Mouse (Mus musculus) kidney, embryonic 16.5 days (tissue): Measurements from ENCODE around the gene Lmntd2. TPM values are rescaled to one million over a fixed set of nuclear protein-coding genes. Genes with fewer than 3 reads are reported as not detected.

Source experiments
- ATAC-seq: fragments of 200-750 bp; cut with Nextera tagmentation; 2 replicates; pipeline ENCODE4 v1.8.0; 2017; ENCODE audit warnings: moderate TSS enrichment; ENCODE audit not compliant: low FRiP score, low TSS enrichment
- H3K27ac ChIP-seq: fragments of 300-500 bp; sonication (generic); 2 replicates; pipeline ENCODE4 v1.5.1; 2014; ENCODE audit warnings: low read length
- H3K27me3 ChIP-seq: fragments of 300-500 bp; sonication (generic); 2 replicates; pipeline ENCODE4 v1.6.1; 2014; ENCODE audit warnings: low read length, control low read depth, mixed read lengths; ENCODE audit not compliant: insufficient read depth
- H3K36me3 ChIP-seq: fragments of 300-500 bp; sonication (generic); 2 replicates; pipeline ENCODE4 v1.6.1; 2014; ENCODE audit warnings: low read length, control low read depth, mixed read lengths; ENCODE audit not compliant: insufficient read depth
- H3K4me1 ChIP-seq: fragments of 300-500 bp; sonication (generic); 2 replicates; pipeline ENCODE4 v1.6.1; 2014; ENCODE audit warnings: low read length, control low read depth, mixed read lengths; ENCODE audit not compliant: insufficient read depth
- H3K4me2 ChIP-seq: fragments of 300-500 bp; sonication (generic); replicated peaks from 2 replicates; pipeline ENCODE4 v1.6.1; 2014; ENCODE audit warnings: low read depth, low read length
- H3K4me3 ChIP-seq: fragments of 300-500 bp; sonication (generic); 2 replicates; pipeline ENCODE4 v1.5.1; 2014; ENCODE audit warnings: mild to moderate bottlenecking, low read length
- H3K9ac ChIP-seq: fragments of 300-500 bp; sonication (generic); replicated peaks from 2 replicates; pipeline ENCODE4 v1.6.1; 2014; ENCODE audit warnings: low read length
- H3K9me3 ChIP-seq: fragments of 300-500 bp; sonication (generic); 2 replicates; pipeline ENCODE4 v1.6.1; 2016; ENCODE audit warnings: low read length, control low read depth
- WGBS: fragments of 180-500 bp; shearing (Covaris S2); extraction: QIAGEN DNeasy Blood & Tissue Kit; methylation state at CpG from one replicate; pipeline ENCODE4 v1.1.7; 2014; 5-methylcytosine and 5-hydroxymethylcytosine counted together
- polyA plus RNA-seq: library from polyadenylated mRNA; unstranded; fragments of >200 nt; fragmentation: Nextera tagmentation; extraction: Ambion mirVana; gene quantifications from 2 replicates; pipeline ENCODE4 v1.2.1, GENCODE M21; 2015

Gene Lmntd2
- polyA plus RNA-seq, 1 experiment from 2014 or later, result 3.9 TPM

- H3K9ac ChIP-seq, result peak overlapping the region; percentile 82
- no peak for ATAC-seq
- 74% methylated on average over 5 of the region's 5 CpGs for WGBS
These were observed 40.5 kb downstream of the Lmntd2 start for GRCm38 (mm10) chr7:141173323-141173850.

GRCm38 (mm10) chr7:141172116-141173006 lies 41.5 kb downstream of the Lmntd2 start, which contains the start of gene Rnh1:
Gene Rnh1, minus strand, starts transcription at chr7:141172857.
- Histone ChIP-seq H3K27me3 (no peaks in the 10 kb centered on the region), H3K9ac (peak within 1 kb of the TSS; percentile 82), H3K4me2 (peak within 1 kb of the TSS; percentile 76), H3K4me3 (peak within 1 kb of the TSS; percentile 66), H3K9me3 (no peaks in the 10 kb centered on the region; the same call in 1 of the 2 replicates), H3K4me1 (peaks cover 24% of the 10 kb centered on the region), H3K27ac (peak within 1 kb of the TSS; percentile 98), H3K36me3 (no peaks in the 10 kb centered on the region)
- peak; percentile 95 for ATAC-seq
- WGBS, result 3% methylated on average over 55 of the region's 55 CpGs

More at GRCm38 (mm10) chr7:141173323-141173850, 40.5 kb downstream of the Lmntd2 start:
- Histone ChIP-seq H3K4me1 (peaks cover 16% of the 10 kb centered on the region), H3K4me2 (peak overlapping the region; percentile 76), H3K9me3 (no peaks in the 10 kb centered on the region; the same call in 1 of the 2 replicates), H3K36me3 (no peaks in the 10 kb centered on the region), H3K4me3 (peak overlapping the region; percentile 66), H3K27me3 (no peaks in the 10 kb centered on the region), H3K27ac (peak overlapping the region; percentile 98)

DNA sequence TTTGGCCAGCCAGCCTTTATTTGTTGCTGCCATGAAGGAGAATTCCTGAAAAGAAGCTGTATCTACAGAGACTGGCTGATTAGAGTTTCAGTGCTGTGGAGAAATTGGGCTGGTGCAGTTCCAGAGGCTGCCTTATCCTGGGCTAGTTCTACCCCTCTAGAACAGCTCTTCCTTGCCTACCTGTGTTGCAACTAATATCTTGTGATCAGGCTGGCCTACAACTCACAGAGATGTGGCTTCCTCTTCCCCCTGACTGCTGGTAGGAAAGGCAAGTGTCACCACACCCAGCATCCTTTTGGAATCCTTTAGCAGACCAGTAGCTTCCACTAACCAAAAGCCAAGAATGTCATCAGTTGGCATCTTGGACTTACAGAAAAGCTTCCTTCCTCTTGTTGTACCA lies 44.0 kb downstream of the Lmntd2 start:
- Histone ChIP-seq H3K9ac (no peak overlapping the region), H3K36me3 (peaks cover 10% of the 10 kb centered on the region; the same call in 1 of the 2 replicates), H3K27ac (no peak overlapping the region), H3K4me2 (no peak overlapping the region), H3K4me1 (peaks cover 25% of the 10 kb centered on the region), H3K27me3 (no peaks in the 10 kb centered on the region), H3K4me3 (no peak overlapping the region), H3K9me3 (no peaks in the 10 kb centered on the region; the same call in 1 of the 2 replicates)
- no peak for ATAC-seq

DNA sequence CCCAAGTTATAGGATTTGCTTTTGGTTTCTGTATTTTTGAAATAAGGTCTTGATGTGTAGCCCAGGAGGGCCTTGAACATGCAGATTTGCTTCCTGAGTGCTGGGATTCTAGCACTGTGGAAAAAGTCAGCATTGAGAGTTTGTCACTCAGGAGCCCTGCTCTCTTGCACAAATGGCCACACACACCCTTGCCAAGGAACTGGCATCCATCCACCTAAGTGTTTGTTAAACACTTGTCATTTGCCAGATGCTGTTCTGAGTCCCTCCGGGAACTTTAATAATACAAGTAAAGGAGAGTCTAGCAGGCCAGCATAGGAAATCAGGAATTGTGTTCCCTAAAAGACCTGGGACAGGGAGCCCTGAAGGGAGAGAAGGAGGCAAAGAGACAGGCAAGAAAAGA lies 44.6 kb downstream of the Lmntd2 start:
- Histone ChIP-seq H3K9me3 (no peaks in the 10 kb centered on the region; the same call in 1 of the 2 replicates), H3K4me1 (peaks cover 25% of the 10 kb centered on the region), H3K27me3 (no peaks in the 10 kb centered on the region), H3K4me2 (no peak overlapping the region; the same call in 1 of the 2 replicates), H3K4me3 (no peak overlapping the region), H3K27ac (peak overlapping the region; percentile 78; the same call in 1 of the 2 replicates), H3K9ac (peak overlapping the region; percentile 73), H3K36me3 (peaks cover 15% of the 10 kb centered on the region)
- ATAC-seq, result no peak
- WGBS, result 68% methylated on average over 1 of the region's 1 CpGs

GRCm38 (mm10) chr7:141168518-141168953 lies 45.3 kb downstream of the Lmntd2 start:
- Histone ChIP-seq H3K27me3 (no peaks in the 10 kb centered on the region), H3K4me3 (peak overlapping the region; percentile 75), H3K4me2 (peak overlapping the region; percentile 68), H3K36me3 (peaks cover 23% of the 10 kb centered on the region), H3K27ac (peak overlapping the region; percentile 78), H3K4me1 (peaks cover 24% of the 10 kb centered on the region), H3K9me3 (no peaks in the 10 kb centered on the region), H3K9ac (peak overlapping the region; percentile 73)
- peak; percentile 68 for ATAC-seq
- WGBS, result under 1% methylated on average over 22 of the region's 22 CpGs

DNA sequence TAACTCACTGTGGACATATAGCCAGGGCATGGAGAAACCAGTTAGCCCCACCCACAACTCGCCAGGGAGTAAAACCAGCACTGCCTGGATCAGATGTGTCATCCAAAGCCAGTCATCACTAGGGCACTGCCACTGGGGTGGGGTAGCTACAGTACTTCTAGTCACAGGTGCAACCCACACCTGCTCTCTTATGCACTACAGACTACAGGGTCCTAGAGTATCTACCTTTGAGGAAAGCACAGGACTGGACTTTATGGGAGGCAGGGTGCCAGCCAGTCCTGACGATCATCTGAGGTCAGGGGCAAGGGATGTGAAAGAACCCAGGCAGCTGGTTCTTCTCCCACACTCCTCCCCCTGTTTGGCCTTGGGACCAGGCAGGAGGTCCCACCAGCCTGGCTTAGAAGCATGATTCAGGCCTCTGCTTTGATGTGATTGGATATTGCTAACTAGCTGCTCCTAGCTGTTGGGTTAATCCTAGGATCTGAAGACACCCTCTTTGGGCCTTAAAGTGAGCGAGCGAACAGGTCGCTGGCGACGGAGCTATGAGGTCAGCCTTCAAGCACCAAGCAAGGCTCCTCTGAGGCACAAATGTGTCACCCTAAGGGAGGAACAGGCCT lies 45.9 kb downstream of the Lmntd2 start:
- ATAC-seq, result peak; percentile 1; the same call in 1 of the 2 replicates
- WGBS, result 14% methylated on average over 7 of the region's 7 CpGs
- H3K9ac ChIP-seq, result peak overlapping the region; percentile 73
- H3K4me1 ChIP-seq, result peaks cover 19% of the 10 kb centered on the region
- H3K27ac ChIP-seq, result peak overlapping the region; percentile 78
- peaks cover 28% of the 10 kb centered on the region for H3K36me3 ChIP-seq
- peak overlapping the region; percentile 68 for H3K4me2 ChIP-seq
- H3K9me3 ChIP-seq, result no peaks in the 10 kb centered on the region
- no peaks in the 10 kb centered on the region for H3K27me3 ChIP-seq
- H3K4me3 ChIP-seq, result peak overlapping the region; percentile 75

DNA sequence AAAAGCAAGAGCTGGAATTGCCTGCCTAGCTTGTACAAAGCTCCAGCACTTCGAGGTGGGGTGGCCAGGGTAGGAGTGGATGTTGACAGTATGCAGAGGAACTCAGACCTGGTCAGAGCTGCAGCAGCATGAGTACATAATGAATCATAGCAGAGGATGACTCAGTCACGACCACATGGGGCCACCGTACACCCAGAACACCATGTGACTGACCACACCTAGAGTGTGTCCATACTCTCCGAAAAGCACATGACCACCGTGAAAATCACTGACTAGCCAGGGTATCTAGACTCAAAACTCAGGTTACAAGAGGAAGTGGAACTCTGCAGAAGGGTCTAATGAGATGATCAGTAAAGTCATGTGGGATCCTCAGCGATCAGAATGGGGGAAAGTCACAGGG lies 49.0 kb downstream of the Lmntd2 start:
- peaks cover 59% of the 10 kb centered on the region for H3K36me3 ChIP-seq
- WGBS, result 86% methylated on average over 6 of the region's 6 CpGs
- H3K9me3 ChIP-seq, result no peaks in the 10 kb centered on the region
- H3K4me3 ChIP-seq, result no peak overlapping the region
- peaks cover 17% of the 10 kb centered on the region for H3K4me1 ChIP-seq
- no peak overlapping the region for H3K9ac ChIP-seq
- H3K27me3 ChIP-seq, result no peaks in the 10 kb centered on the region
- no peak overlapping the region for H3K27ac ChIP-seq
- H3K4me2 ChIP-seq, result no peak overlapping the region
- no peak for ATAC-seq

DNA sequence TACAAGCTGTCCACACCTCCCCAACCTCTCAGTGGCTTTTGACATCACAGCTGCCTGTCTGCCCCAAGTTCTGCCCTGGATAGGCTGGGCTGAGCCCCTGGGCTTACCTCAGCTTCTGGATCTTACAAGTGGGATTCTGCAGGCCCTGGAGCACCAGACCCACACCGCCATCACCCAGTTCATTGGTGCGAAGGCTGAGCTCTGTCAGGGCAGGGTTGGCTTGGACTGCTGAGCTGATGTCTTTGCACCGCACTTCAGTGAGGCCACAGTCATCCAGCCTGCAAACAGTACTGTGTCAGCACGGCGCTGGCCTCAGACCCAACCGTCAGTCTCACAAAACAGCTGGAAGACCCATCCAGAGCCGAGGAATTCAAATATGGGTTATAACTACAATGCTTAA lies 49.5 kb downstream of the Lmntd2 start:
- Histone ChIP-seq H3K27ac (no peak overlapping the region), H3K9me3 (no peaks in the 10 kb centered on the region), H3K4me3 (no peak overlapping the region), H3K4me2 (no peak overlapping the region), H3K4me1 (peaks cover 17% of the 10 kb centered on the region), H3K36me3 (peaks cover 62% of the 10 kb centered on the region), H3K27me3 (no peaks in the 10 kb centered on the region), H3K9ac (no peak overlapping the region)
- WGBS, result 92% methylated on average over 7 of the region's 7 CpGs
- no peak for ATAC-seq
